Mouse (Mus musculus): ENCODE measurements around the gene Dcst2. TPM values are rescaled to one million over a fixed set of nuclear protein-coding genes. Genes with fewer than 3 reads are reported as not detected.

Gene Dcst2
- polyA plus RNA-seq, 2 experiments, result 0.03 to 0.04 TPM

DNA sequence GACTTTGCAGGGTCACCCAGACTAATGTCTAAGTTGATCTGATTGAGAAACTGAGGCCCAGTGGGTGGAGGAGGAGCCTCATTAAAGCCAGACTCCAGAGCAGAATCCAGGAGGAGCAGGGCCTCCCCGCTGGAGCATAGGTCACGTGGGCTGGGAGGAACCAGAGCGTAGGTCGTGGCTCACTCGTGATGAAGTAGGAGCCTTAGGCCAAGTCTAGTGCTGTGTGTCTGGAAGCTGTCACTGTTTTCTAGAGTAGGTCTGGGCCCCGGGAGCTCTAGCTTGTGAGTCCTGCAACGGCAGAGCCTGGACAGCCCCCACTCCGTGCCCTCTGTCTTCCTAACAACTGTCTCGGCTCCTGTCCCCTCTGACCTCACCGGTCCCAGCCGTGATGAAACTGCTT lies 5.6 kb downstream of the Dcst2 start:
- H3K36me3 ChIP-seq (replicated peaks; ENCODE audit: control insufficient read depth, insufficient read depth, low read depth), result no peaks in the 10 kb centered on the region
- ATAC-seq (ENCODE audit: insufficient read depth) (no peak), DNase-seq (ENCODE audit: low read depth in 3 of 3, low spot score in 3 of 3) (no peak)
- H3K9ac ChIP-seq (replicated peaks), result no peak overlapping the region
- WGBS (ENCODE audit: insufficient replicate concordance), result 58% methylated on average over 11 of the region's 11 CpGs
- no peaks in the 10 kb centered on the region for H3K27me3 ChIP-seq (ENCODE audit: control insufficient read depth, insufficient read depth, low read length)
- H3K4me2 ChIP-seq (ENCODE audit: low read depth), result no peak overlapping the region
- H3K27ac ChIP-seq, result no peak overlapping the region
- no peak overlapping the region for H3K4me3 ChIP-seq (ENCODE audit: insufficient read depth in 1 of 2, low read depth in 2 of 2, low read length in 2 of 2)
- H3K4me1 ChIP-seq (replicated peaks; ENCODE audit: control insufficient read depth in 2 of 2, insufficient read depth in 2 of 2, low read length in 1 of 2), result no peaks in the 10 kb centered on the region
- TF ChIP-seq EP300 (IDR thresholded peaks at IDR 0.05; ENCODE audit: low read depth), result no peak
- no peak for TF ChIP-seq CTCF (IDR thresholded peaks at IDR 0.05; ENCODE audit: low read depth)
- H3K9me3 ChIP-seq (ENCODE audit: control insufficient read depth, low read length), result no peaks in the 10 kb centered on the region

DNA sequence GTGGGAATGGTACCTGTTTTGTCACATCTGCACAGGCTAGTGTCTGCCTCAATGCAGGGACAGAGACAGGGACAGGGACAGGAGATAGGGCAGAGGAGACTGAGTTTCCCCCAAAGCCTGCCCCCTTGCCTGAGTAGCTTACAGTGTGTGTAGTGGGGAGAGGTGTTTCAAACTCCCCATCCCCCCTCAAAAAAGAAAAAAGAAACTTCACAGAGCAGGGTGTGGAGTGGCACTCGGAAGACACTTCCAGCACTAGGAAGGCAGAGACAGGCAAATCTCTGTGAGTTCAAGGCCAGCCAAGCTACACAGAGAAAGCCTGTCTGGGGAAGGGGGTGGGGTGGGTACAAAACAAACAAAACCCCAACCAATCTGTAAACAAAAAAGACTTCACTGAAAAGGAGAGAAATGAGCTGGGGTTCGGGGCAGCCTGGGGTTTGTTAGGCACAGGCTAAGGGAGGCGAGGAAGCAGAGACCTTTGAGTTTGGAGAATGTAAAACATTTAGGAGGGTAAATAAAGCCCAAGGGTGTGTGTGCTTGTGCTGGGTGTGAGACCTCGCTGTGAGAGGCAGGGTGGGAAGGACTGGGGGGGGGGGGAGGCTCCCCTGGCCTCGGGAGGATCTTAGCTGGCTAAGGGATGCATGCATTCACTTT lies 11.9 kb downstream of the Dcst2 start:
- no peak overlapping the region for H3K4me3 ChIP-seq (ENCODE audit: insufficient read depth in 1 of 2, low read depth in 2 of 2, low read length in 2 of 2)
- peaks cover 0 to 6% of the 10 kb centered on the region in 2 experiments; a peak in 2 of 4 replicates for H3K4me1 ChIP-seq (replicated peaks; ENCODE audit: control insufficient read depth in 2 of 2, insufficient read depth in 2 of 2, low read length in 1 of 2)
- WGBS (ENCODE audit: insufficient replicate concordance), result 32% methylated on average over 5 of the region's 5 CpGs
- TF ChIP-seq EP300 (IDR thresholded peaks at IDR 0.05; ENCODE audit: low read depth) (no peak), CTCF (IDR thresholded peaks at IDR 0.05; ENCODE audit: low read depth) (no peak)
- ATAC-seq (ENCODE audit: insufficient read depth) (no peak), DNase-seq (ENCODE audit: low read depth in 3 of 3, low spot score in 3 of 3) (no peak)
- H3K36me3 ChIP-seq (replicated peaks; ENCODE audit: control insufficient read depth, insufficient read depth, low read depth), result no peaks in the 10 kb centered on the region
- no peak overlapping the region for H3K27ac ChIP-seq
- H3K4me2 ChIP-seq (ENCODE audit: low read depth), result no peak overlapping the region
- H3K9me3 ChIP-seq (ENCODE audit: control insufficient read depth, low read length), result no peaks in the 10 kb centered on the region
- no peaks in the 10 kb centered on the region for H3K27me3 ChIP-seq (ENCODE audit: control insufficient read depth, insufficient read depth, low read length)
- H3K9ac ChIP-seq (replicated peaks), result no peak overlapping the region; the same call in 1 of the 2 replicates

DNA sequence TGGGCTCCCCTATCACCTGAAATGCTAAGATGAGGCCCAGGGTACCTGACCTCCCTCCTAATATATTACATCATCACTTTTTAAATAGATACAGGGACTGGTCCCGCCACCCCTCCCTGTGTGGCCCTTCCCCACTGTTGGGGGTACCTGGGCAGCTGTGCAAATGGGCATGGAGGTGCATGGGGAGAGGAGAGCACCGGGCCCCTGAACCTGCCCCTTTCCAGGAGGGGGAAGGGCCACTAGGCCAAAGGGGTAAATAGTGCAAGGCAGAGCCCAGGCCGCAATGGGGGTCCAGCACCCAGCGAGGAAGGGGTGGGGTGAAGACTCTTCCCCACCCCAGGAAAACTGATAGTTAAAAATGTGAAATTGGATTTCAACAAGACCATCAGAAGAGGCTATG lies 16.1 kb downstream of the Dcst2 start:
- 71% methylated on average over 4 of the region's 4 CpGs for WGBS (ENCODE audit: insufficient replicate concordance)
- Histone ChIP-seq H3K36me3 (replicated peaks; ENCODE audit: control insufficient read depth, insufficient read depth, low read depth) (no peaks in the 10 kb centered on the region), H3K4me2 (ENCODE audit: low read depth) (no peak overlapping the region), H3K27me3 (ENCODE audit: control insufficient read depth, insufficient read depth, low read length) (no peaks in the 10 kb centered on the region), H3K9ac (replicated peaks) (no peak overlapping the region), H3K4me3 (ENCODE audit: insufficient read depth in 1 of 2, low read depth in 2 of 2, low read length in 2 of 2) (no peak overlapping the region), H3K4me1 (replicated peaks; ENCODE audit: control insufficient read depth in 2 of 2, insufficient read depth in 2 of 2, low read length in 1 of 2) (peaks cover 2 to 6% of the 10 kb centered on the region in 2 experiments; a peak in 2 of 4 replicates), H3K9me3 (ENCODE audit: control insufficient read depth, low read length) (no peaks in the 10 kb centered on the region), H3K27ac (no peak overlapping the region)
- ATAC-seq (ENCODE audit: insufficient read depth), result no peak
- TF ChIP-seq EP300 (IDR thresholded peaks at IDR 0.05; ENCODE audit: low read depth) (no peak), CTCF (IDR thresholded peaks at IDR 0.05; ENCODE audit: low read depth) (no peak)
- no peak for DNase-seq (ENCODE audit: low read depth in 3 of 3, low spot score in 3 of 3)

DNA sequence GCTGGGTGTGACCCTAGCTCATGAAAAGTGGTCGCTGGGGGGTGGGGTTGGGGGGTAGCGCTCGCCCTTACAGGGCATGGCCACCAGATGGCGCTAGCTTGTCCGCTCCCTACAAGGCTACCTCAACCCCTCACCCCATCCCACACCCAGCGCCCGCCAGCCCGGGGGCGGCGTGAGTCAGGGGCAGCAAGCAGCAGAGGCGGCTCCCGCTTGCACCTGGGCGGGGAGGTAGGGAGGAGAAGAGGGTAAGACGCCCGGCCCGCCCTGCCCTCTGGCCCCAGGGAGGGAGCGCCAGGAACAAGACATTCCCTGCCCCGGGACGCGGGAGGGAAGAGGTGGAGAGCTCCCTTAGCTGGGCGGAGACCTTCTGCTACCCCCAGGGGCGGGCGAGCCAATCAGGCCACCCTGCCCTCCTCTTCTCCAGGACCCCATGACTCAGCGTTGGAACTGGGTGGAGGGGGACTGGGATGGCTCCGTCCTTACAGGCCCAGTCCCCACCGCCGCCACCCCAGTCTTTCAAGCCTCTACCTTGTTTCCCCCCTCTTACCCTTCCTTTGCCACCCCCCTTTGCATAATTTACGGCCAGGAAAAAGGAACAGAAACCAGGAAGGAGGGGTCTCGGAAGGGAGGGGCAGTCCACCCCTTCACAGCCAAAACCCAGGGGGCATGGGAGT lies 16.8 kb downstream of the Dcst2 start:
- Histone ChIP-seq H3K36me3 (replicated peaks; ENCODE audit: control insufficient read depth, insufficient read depth, low read depth) (no peaks in the 10 kb centered on the region), H3K4me2 (ENCODE audit: low read depth) (peak overlapping the region; percentile 51), H3K27me3 (ENCODE audit: control insufficient read depth, insufficient read depth, low read length) (no peaks in the 10 kb centered on the region), H3K27ac (no peak overlapping the region), H3K4me3 (ENCODE audit: insufficient read depth in 1 of 2, low read depth in 2 of 2, low read length in 2 of 2) (peak overlapping the region; percentile 39 to 41; a peak in 3 of 4 replicates), H3K4me1 (replicated peaks; ENCODE audit: control insufficient read depth in 2 of 2, insufficient read depth in 2 of 2, low read length in 1 of 2) (peaks cover 2 to 4% of the 10 kb centered on the region in 2 experiments; a peak in 2 of 4 replicates), H3K9ac (replicated peaks) (no peak overlapping the region), H3K9me3 (ENCODE audit: control insufficient read depth, low read length) (no peaks in the 10 kb centered on the region)
- 5% methylated on average over 29 of the region's 29 CpGs for WGBS (ENCODE audit: insufficient replicate concordance)
- no peak for DNase-seq (ENCODE audit: low read depth in 3 of 3, low spot score in 3 of 3)
- TF ChIP-seq CTCF (IDR thresholded peaks at IDR 0.05; ENCODE audit: low read depth) (peak; percentile 92), EP300 (IDR thresholded peaks at IDR 0.05; ENCODE audit: low read depth) (no peak)
- ATAC-seq (ENCODE audit: insufficient read depth), result peak; percentile 69

DNA sequence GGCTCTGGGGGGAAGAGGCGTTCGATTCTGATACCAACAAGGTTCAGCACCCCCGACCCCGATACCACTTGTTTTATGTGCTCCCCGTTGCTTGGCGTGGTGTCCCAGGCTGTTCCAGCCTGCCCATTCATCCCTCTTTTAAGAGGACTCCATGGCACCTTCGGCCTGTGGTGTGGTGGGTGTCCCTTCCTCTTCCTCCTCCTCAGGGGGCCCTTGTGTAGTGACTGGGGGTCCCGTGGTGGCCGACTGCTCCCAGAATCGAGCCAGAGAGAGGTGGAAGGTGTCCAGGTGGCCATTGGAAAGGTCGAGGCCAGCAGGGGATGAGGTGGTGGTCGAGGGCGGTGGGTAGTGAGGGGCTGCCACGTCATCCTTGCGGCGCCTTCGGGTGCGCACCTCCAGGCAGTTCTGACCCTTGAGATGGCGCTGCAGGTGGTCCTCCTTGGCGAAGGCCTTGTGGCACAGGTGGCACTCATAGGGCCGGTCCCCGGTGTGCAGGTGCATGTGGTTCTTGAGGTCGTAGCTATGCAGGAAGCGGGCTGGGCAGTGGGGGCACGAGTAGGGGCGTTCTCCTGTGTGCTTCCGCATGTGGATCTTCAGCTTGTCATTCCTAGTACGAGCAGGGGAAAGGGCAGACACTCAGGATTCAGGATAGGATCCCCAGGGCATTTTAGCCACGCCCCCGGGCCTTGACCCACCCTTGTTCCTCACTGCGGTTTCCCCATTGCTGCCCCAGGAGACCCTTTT lies 17.8 kb downstream of the Dcst2 start:
- no peak overlapping the region for H3K4me2 ChIP-seq (ENCODE audit: low read depth)
- no peaks in the 10 kb centered on the region for H3K9me3 ChIP-seq (ENCODE audit: control insufficient read depth, low read length)
- H3K27ac ChIP-seq, result no peak overlapping the region
- no peaks in the 10 kb centered on the region for H3K27me3 ChIP-seq (ENCODE audit: control insufficient read depth, insufficient read depth, low read length)
- ATAC-seq (ENCODE audit: insufficient read depth) (no peak), DNase-seq (ENCODE audit: low read depth in 3 of 3, low spot score in 3 of 3) (no peak)
- H3K4me3 ChIP-seq (ENCODE audit: insufficient read depth in 1 of 2, low read depth in 2 of 2, low read length in 2 of 2), result no peak overlapping the region
- TF ChIP-seq EP300 (IDR thresholded peaks at IDR 0.05; ENCODE audit: low read depth) (no peak), CTCF (IDR thresholded peaks at IDR 0.05; ENCODE audit: low read depth) (no peak)
- peaks cover 0 to 2% of the 10 kb centered on the region in 2 experiments; a peak in 1 of 4 replicates for H3K4me1 ChIP-seq (replicated peaks; ENCODE audit: control insufficient read depth in 2 of 2, insufficient read depth in 2 of 2, low read length in 1 of 2)
- no peaks in the 10 kb centered on the region for H3K36me3 ChIP-seq (replicated peaks; ENCODE audit: control insufficient read depth, insufficient read depth, low read depth)
- 71% methylated on average over 31 of the region's 31 CpGs for WGBS (ENCODE audit: insufficient replicate concordance)
- H3K9ac ChIP-seq (replicated peaks), result no peak overlapping the region

Data from liver, embryonic 14.5 days (tissue).